Mouse (Mus musculus) urinary bladder, postnatal 25 days (tissue): ENCODE results near the gene Lrba.

Experiments used
- DNase-seq: peaks from one replicate; pipeline ENCODE4 v3.0.0; 2022; ENCODE audit warnings: low spot score

Lrba gene

GRCm38 (mm10) chr3:86268074-86268702 is 43.7 kb downstream of the Lrba start:
- no peak for DNase-seq

GRCm38 (mm10) chr3:86275651-86276050 is 51.2 kb downstream of the Lrba start:
- DNase-seq: no peak

- no peak for DNase-seq
Observed at GRCm38 (mm10) chr3:86291326-86291725, 66.8 kb downstream of the Lrba start.

- DNase-seq: no peak
Observed at GRCm38 (mm10) chr3:86294866-86295265, 70.4 kb downstream of the Lrba start.

- DNase-seq: no peak
Observed at GRCm38 (mm10) chr3:86296214-86296613, 71.7 kb downstream of the Lrba start.

- no peak for DNase-seq
Observed at GRCm38 (mm10) chr3:86308833-86309232, 84.4 kb downstream of the Lrba start.

GRCm38 (mm10) chr3:86310216-86310615 is 85.7 kb downstream of the Lrba start:
- DNase-seq: no peak

- no peak for DNase-seq
Observed at GRCm38 (mm10) chr3:86311406-86311805, 86.9 kb downstream of the Lrba start.

- no peak for DNase-seq
Observed at GRCm38 (mm10) chr3:86317636-86318035, 93.2 kb downstream of the Lrba start.

- no peak for DNase-seq
Observed at GRCm38 (mm10) chr3:86328531-86328930, 104.1 kb downstream of the Lrba start.

GRCm38 (mm10) chr3:86343261-86343660 is 118.8 kb downstream of the Lrba start:
- no peak for DNase-seq

GRCm38 (mm10) chr3:86362486-86362885 is 138.0 kb downstream of the Lrba start:
- no peak for DNase-seq

GRCm38 (mm10) chr3:86371466-86371865 is 147.0 kb downstream of the Lrba start:
- no peak for DNase-seq

- DNase-seq: no peak
Observed at GRCm38 (mm10) chr3:86375276-86375675, 150.8 kb downstream of the Lrba start.

- DNase-seq: no peak
Observed at GRCm38 (mm10) chr3:86382557-86382956, 158.1 kb downstream of the Lrba start.

- no peak for DNase-seq
Observed at GRCm38 (mm10) chr3:86385047-86385446, 160.6 kb downstream of the Lrba start.

- no peak for DNase-seq
Observed at GRCm38 (mm10) chr3:86386246-86386645, 161.8 kb downstream of the Lrba start.

- DNase-seq: no peak
Observed at GRCm38 (mm10) chr3:86423828-86424227, 199.3 kb downstream of the Lrba start.

GRCm38 (mm10) chr3:86426733-86427132 is 202.3 kb downstream of the Lrba start:
- no peak for DNase-seq

GRCm38 (mm10) chr3:86443497-86443896 is 219.0 kb downstream of the Lrba start:
- no peak for DNase-seq

- DNase-seq: no peak
Observed at GRCm38 (mm10) chr3:86451211-86451610, 226.7 kb downstream of the Lrba start.

- no peak for DNase-seq
Observed at GRCm38 (mm10) chr3:86461582-86461981, 237.1 kb downstream of the Lrba start.

- no peak for DNase-seq
Observed at GRCm38 (mm10) chr3:86489992-86490391, 265.5 kb downstream of the Lrba start.

GRCm38 (mm10) chr3:86500586-86500985 is 276.1 kb downstream of the Lrba start:
- DNase-seq: no peak
